Mouse (Mus musculus) kidney, adult 9 months (tissue): ENCODE results near the gene Chrd.

Experiments used
- DNase-seq: peaks from one replicate; pipeline ENCODE4 v3.0.0; 2022

Gene Chrd

GRCm38 (mm10) chr16:20710810-20711209 is 22.1 kb upstream of the Chrd start:
- DNase-seq = no peak

- no peak for DNase-seq
These were observed 20.7 kb upstream of the Chrd start for GRCm38 (mm10) chr16:20712190-20712589.

- no peak for DNase-seq
These were observed 20.0 kb upstream of the Chrd start for GRCm38 (mm10) chr16:20712889-20713288.

GRCm38 (mm10) chr16:20714307-20715080 is 18.4 kb upstream of the Chrd start:
- DNase-seq = no peak

- DNase-seq = no peak
These were observed 17.8 kb upstream of the Chrd start for GRCm38 (mm10) chr16:20715161-20715560.

- DNase-seq = no peak
These were observed 17.4 kb upstream of the Chrd start for GRCm38 (mm10) chr16:20715566-20715965.

GRCm38 (mm10) chr16:20715976-20716840 is 16.7 kb upstream of the Chrd start:
- DNase-seq = peak; percentile 84

- DNase-seq = no peak
These were observed 16.1 kb upstream of the Chrd start for GRCm38 (mm10) chr16:20716841-20717180.

GRCm38 (mm10) chr16:20717181-20717977 is 15.5 kb upstream of the Chrd start, which contains the start of the genes Polr2h and Clcn2:
Polr2h (plus strand) TSS chr16:20717665.
Clcn2 (minus strand) TSS chr16:20717746.
- DNase-seq = peak; percentile 99

- DNase-seq = no peak
These were observed 14.8 kb upstream of the Chrd start for GRCm38 (mm10) chr16:20717978-20718670.

- DNase-seq = no peak
These were observed 11.1 kb upstream of the Chrd start for GRCm38 (mm10) chr16:20721808-20722207.

GRCm38 (mm10) chr16:20722736-20723135 is 10.2 kb upstream of the Chrd start:
- DNase-seq = no peak

- no peak for DNase-seq
These were observed 9.7 kb upstream of the Chrd start for GRCm38 (mm10) chr16:20723247-20723646.

- DNase-seq = peak; percentile 73
These were observed 8.6 kb upstream of the Chrd start for GRCm38 (mm10) chr16:20724338-20724748.

GRCm38 (mm10) chr16:20725321-20725720 is 7.6 kb upstream of the Chrd start:
- no peak for DNase-seq

- DNase-seq = no peak
These were observed 7.2 kb upstream of the Chrd start for GRCm38 (mm10) chr16:20725750-20726149.

GRCm38 (mm10) chr16:20726384-20726783 is 6.5 kb upstream of the Chrd start:
- no peak for DNase-seq

GRCm38 (mm10) chr16:20730293-20730711 is 2.6 kb upstream of the Chrd start:
- peak; percentile 86 for DNase-seq

- no peak for DNase-seq
These were observed 1.2 kb upstream of the Chrd start for GRCm38 (mm10) chr16:20731688-20732087.

- no peak for DNase-seq
These were observed 539 bp upstream of the Chrd start for GRCm38 (mm10) chr16:20732251-20732924.
